Mouse (Mus musculus): ENCODE measurements around the gene C6. TPM values are rescaled to one million over a fixed set of nuclear protein-coding genes. Genes with fewer than 3 reads are reported as not detected.

Gene C6
- total RNA-seq (2017) = not detected in 2 replicates

GRCm38 (mm10) chr15:4726830-4727310 lies at the start of gene C6:
Gene C6, plus strand, starts transcription at chr15:4727175.
- ATAC-seq (ENCODE audit: extremely low read depth, insufficient number of reproducible peaks, low FRiP score, poor library complexity, severe bottlenecking) = no peak

- ATAC-seq (ENCODE audit: extremely low read depth, insufficient number of reproducible peaks, low FRiP score, poor library complexity, severe bottlenecking) = no peak
Observed at GRCm38 (mm10) chr15:4697604-4698003, 29.4 kb upstream of the C6 start.

GRCm38 (mm10) chr15:4734150-4734549 lies 7.2 kb downstream of the C6 start:
- ATAC-seq (ENCODE audit: extremely low read depth, insufficient number of reproducible peaks, low FRiP score, poor library complexity, severe bottlenecking) = no peak

- ATAC-seq (ENCODE audit: extremely low read depth, insufficient number of reproducible peaks, low FRiP score, poor library complexity, severe bottlenecking) = no peak
Observed at GRCm38 (mm10) chr15:4734996-4735609, 8.1 kb downstream of the C6 start.

- no peak for ATAC-seq (ENCODE audit: extremely low read depth, insufficient number of reproducible peaks, low FRiP score, poor library complexity, severe bottlenecking)
Observed at GRCm38 (mm10) chr15:4747656-4748055, 20.7 kb downstream of the C6 start.

- ATAC-seq (ENCODE audit: extremely low read depth, insufficient number of reproducible peaks, low FRiP score, poor library complexity, severe bottlenecking) = no peak
Observed at GRCm38 (mm10) chr15:4790378-4790777, 63.4 kb downstream of the C6 start.

GRCm38 (mm10) chr15:4796861-4797260 lies 69.9 kb downstream of the C6 start:
- ATAC-seq (ENCODE audit: extremely low read depth, insufficient number of reproducible peaks, low FRiP score, poor library complexity, severe bottlenecking) = no peak

GRCm38 (mm10) chr15:4804256-4804655 lies 77.3 kb downstream of the C6 start:
- ATAC-seq (ENCODE audit: extremely low read depth, insufficient number of reproducible peaks, low FRiP score, poor library complexity, severe bottlenecking) = no peak

- no peak for ATAC-seq (ENCODE audit: extremely low read depth, insufficient number of reproducible peaks, low FRiP score, poor library complexity, severe bottlenecking)
Observed at GRCm38 (mm10) chr15:4808131-4808530, 81.2 kb downstream of the C6 start.

- ATAC-seq (ENCODE audit: extremely low read depth, insufficient number of reproducible peaks, low FRiP score, poor library complexity, severe bottlenecking) = no peak
Observed at GRCm38 (mm10) chr15:4814976-4815375, 88.0 kb downstream of the C6 start.

GRCm38 (mm10) chr15:4815711-4816110 lies 88.7 kb downstream of the C6 start:
- no peak for ATAC-seq (ENCODE audit: extremely low read depth, insufficient number of reproducible peaks, low FRiP score, poor library complexity, severe bottlenecking)

- ATAC-seq (ENCODE audit: extremely low read depth, insufficient number of reproducible peaks, low FRiP score, poor library complexity, severe bottlenecking) = no peak
Observed at GRCm38 (mm10) chr15:4816752-4817493, 89.9 kb downstream of the C6 start.

GRCm38 (mm10) chr15:4818437-4818836 lies 91.5 kb downstream of the C6 start:
- ATAC-seq (ENCODE audit: extremely low read depth, insufficient number of reproducible peaks, low FRiP score, poor library complexity, severe bottlenecking) = no peak

- no peak for ATAC-seq (ENCODE audit: extremely low read depth, insufficient number of reproducible peaks, low FRiP score, poor library complexity, severe bottlenecking)
Observed at GRCm38 (mm10) chr15:4821161-4821560, 94.2 kb downstream of the C6 start.

- no peak for ATAC-seq (ENCODE audit: extremely low read depth, insufficient number of reproducible peaks, low FRiP score, poor library complexity, severe bottlenecking)
Observed at GRCm38 (mm10) chr15:4821824-4822223, 94.8 kb downstream of the C6 start.

GRCm38 (mm10) chr15:4827736-4828135 lies 100.8 kb downstream of the C6 start:
- no peak for ATAC-seq (ENCODE audit: extremely low read depth, insufficient number of reproducible peaks, low FRiP score, poor library complexity, severe bottlenecking)

- ATAC-seq (ENCODE audit: extremely low read depth, insufficient number of reproducible peaks, low FRiP score, poor library complexity, severe bottlenecking) = no peak
Observed at GRCm38 (mm10) chr15:4836354-4836753, 109.4 kb downstream of the C6 start.

- no peak for ATAC-seq (ENCODE audit: extremely low read depth, insufficient number of reproducible peaks, low FRiP score, poor library complexity, severe bottlenecking)
Observed at GRCm38 (mm10) chr15:4850015-4850414, 123.0 kb downstream of the C6 start.

Measured in neutrophil, adult 5-6 weeks (primary cell).